Mouse (Mus musculus) limb, embryonic 15.5 days (tissue): ENCODE data around the gene Csk. TPM values are rescaled to one million over a fixed set of nuclear protein-coding genes. Genes with fewer than 3 reads are reported as not detected.

ENCODE experiments used
- ATAC-seq: fragments of 200-750 bp; cut with Nextera tagmentation; 2 replicates; pipeline ENCODE4 v1.8.0; 2017; ENCODE audit warnings: low read depth, moderate TSS enrichment; ENCODE audit not compliant: insufficient number of reproducible peaks, low FRiP score, low TSS enrichment
- H3K27ac ChIP-seq: fragments of 300-500 bp; sonication (generic); 2 replicates; pipeline ENCODE4 v1.5.1; 2015; ENCODE audit warnings: moderate library complexity, mild to moderate bottlenecking, inconsistent platforms
- H3K27me3 ChIP-seq: fragments of 300-500 bp; sonication (generic); 2 replicates; pipeline ENCODE4 v1.6.1; 2015; ENCODE audit warnings: inconsistent platforms
- H3K36me3 ChIP-seq: fragments of 300-500 bp; sonication (generic); 2 replicates; pipeline ENCODE4 v1.6.1; 2015; ENCODE audit warnings: inconsistent platforms
- H3K4me1 ChIP-seq: fragments of 300-500 bp; sonication (generic); 2 replicates; pipeline ENCODE4 v1.6.1; 2015; ENCODE audit warnings: inconsistent platforms
- H3K4me2 ChIP-seq: fragments of 300-500 bp; sonication (generic); 2 replicates; pipeline ENCODE4 v1.6.1; 2015; ENCODE audit warnings: mild to moderate bottlenecking, inconsistent platforms
- H3K4me3 ChIP-seq: fragments of 300-500 bp; sonication (generic); 2 replicates; pipeline ENCODE4 v1.5.1; 2015; ENCODE audit warnings: mild to moderate bottlenecking, inconsistent platforms
- H3K9ac ChIP-seq: fragments of 300-500 bp; sonication (generic); 2 replicates; pipeline ENCODE4 v1.6.1; 2015; ENCODE audit warnings: inconsistent platforms
- H3K9me3 ChIP-seq: fragments of 300-500 bp; sonication (generic); 2 replicates; pipeline ENCODE4 v1.6.1; 2016; ENCODE audit warnings: inconsistent platforms
- WGBS: fragments of 180-500 bp; shearing (Covaris S2); methylation state at CpG from one replicate; pipeline ENCODE4 v1.1.7; 2015; 5-methylcytosine and 5-hydroxymethylcytosine counted together
- polyA plus RNA-seq: library from polyadenylated mRNA; unstranded; fragments of >200 nt; fragmentation: Nextera tagmentation; extraction: Ambion mirVana; gene quantifications from 2 replicates; pipeline ENCODE4 v1.2.1, GENCODE M21; 2015

The Csk gene
- polyA plus RNA-seq, 1 experiment from 2014 or later, result 29.0 TPM

DNA sequence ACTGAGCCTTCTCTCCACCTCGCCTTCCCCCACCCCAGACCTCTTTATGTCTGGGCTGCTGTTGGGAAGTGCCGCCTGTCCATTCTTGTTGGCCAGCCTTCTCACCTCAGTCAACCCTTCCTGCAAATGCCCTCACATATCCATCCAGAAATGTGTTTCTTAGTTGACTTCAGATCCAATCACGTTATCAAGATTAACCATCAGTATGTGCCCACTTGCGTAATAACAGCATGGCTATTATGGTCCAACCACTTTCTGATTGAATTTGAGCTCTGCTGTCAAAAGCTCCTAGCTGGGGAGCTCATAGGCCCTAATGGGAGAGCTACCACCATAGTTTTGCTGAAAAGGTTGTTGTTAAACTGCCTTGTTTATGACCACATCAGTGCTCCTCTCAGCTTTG, 17.6 kb upstream of the Csk start:
- no peaks in the 10 kb centered on the region for H3K9me3 ChIP-seq
- no peaks in the 10 kb centered on the region for H3K36me3 ChIP-seq
- H3K9ac ChIP-seq, result no peak overlapping the region
- no peak overlapping the region for H3K4me2 ChIP-seq
- no peaks in the 10 kb centered on the region for H3K4me1 ChIP-seq
- no peak overlapping the region for H3K27ac ChIP-seq
- no peak for ATAC-seq
- H3K4me3 ChIP-seq, result no peak overlapping the region
- WGBS, result 87% methylated on average over 4 of the region's 4 CpGs
- H3K27me3 ChIP-seq, result peaks cover 4% of the 10 kb centered on the region; the same call in 1 of the 2 replicates

DNA sequence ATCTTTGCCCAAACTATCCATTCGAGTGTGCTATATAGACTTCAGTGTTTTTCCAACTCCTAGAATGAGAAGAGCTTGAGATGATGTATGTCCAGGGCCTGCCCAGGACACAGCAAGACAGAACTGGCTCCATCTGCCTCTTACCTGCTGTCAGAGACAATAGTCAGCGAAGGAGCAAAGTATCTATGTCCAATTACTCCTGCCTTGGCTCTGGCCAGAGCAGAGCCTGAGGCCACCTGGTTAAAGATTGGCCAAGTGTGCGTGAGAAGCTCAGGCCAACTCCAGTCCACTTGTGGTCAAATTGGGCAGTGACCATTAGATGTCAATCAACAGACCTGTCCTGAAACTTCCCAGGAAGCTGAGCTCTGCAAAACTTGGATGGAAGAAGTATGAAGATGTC, 16.1 kb upstream of the Csk start:
- ATAC-seq, result no peak
- Histone ChIP-seq H3K4me1 (no peaks in the 10 kb centered on the region), H3K27ac (no peak overlapping the region), H3K4me2 (no peak overlapping the region), H3K4me3 (no peak overlapping the region), H3K27me3 (peaks cover 4% of the 10 kb centered on the region; the same call in 1 of the 2 replicates), H3K9ac (no peak overlapping the region), H3K9me3 (no peaks in the 10 kb centered on the region), H3K36me3 (no peaks in the 10 kb centered on the region)
- WGBS, result 83% methylated on average over 3 of the region's 3 CpGs

DNA sequence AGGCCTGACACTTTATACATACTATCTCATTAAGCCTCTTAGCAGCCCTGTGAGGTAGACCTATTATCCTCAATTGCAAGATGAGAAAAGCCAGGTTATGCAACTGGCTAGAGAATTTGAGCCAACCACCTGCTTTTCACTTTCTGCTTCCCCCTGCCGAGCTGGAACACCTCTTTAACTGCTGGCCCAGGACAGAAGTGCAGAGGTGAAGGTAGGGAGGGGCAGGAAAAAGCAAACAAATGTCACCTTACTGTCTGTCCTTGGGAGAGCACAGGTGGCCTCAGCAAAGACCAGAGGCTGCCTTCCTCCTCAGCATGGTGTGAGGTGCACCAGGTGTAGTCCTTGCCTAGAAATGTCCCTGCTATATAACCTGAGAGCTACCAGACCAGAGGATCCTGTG, 14.8 kb upstream of the Csk start:
- Histone ChIP-seq H3K36me3 (no peaks in the 10 kb centered on the region), H3K27me3 (peaks cover 4% of the 10 kb centered on the region; the same call in 1 of the 2 replicates), H3K4me2 (no peak overlapping the region), H3K4me3 (no peak overlapping the region), H3K9ac (no peak overlapping the region), H3K4me1 (no peaks in the 10 kb centered on the region), H3K9me3 (no peaks in the 10 kb centered on the region), H3K27ac (no peak overlapping the region)
- ATAC-seq, result no peak
- 15% methylated on average over 1 of the region's 1 CpGs for WGBS

DNA sequence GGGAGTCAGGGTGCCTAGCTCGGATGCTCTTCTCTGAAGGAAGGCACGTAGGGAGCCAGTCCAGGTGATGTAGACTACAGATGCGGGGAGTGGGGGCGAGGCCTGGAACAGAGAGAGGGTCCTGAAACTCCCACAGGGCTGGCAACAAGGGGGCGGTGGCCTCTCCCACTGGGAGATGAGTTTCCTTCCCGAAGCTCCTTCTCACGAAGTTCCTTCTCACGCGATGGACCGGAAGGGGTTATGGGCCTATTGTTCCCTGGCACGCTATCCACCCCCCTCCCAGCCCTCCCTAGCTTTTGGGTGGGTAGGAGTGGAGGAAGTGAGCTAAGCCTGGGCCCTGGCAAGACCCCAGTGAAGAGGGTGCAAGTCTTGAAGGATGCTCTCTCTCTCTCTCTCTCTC, 14.4 kb upstream of the Csk start:
- no peak overlapping the region for H3K9ac ChIP-seq
- H3K4me2 ChIP-seq, result no peak overlapping the region
- H3K9me3 ChIP-seq, result no peaks in the 10 kb centered on the region
- H3K27ac ChIP-seq, result no peak overlapping the region
- WGBS, result 64% methylated on average over 11 of the region's 11 CpGs
- no peaks in the 10 kb centered on the region for H3K4me1 ChIP-seq
- peaks cover 4% of the 10 kb centered on the region; the same call in 1 of the 2 replicates for H3K27me3 ChIP-seq
- no peak for ATAC-seq
- H3K36me3 ChIP-seq, result no peaks in the 10 kb centered on the region
- H3K4me3 ChIP-seq, result no peak overlapping the region

DNA sequence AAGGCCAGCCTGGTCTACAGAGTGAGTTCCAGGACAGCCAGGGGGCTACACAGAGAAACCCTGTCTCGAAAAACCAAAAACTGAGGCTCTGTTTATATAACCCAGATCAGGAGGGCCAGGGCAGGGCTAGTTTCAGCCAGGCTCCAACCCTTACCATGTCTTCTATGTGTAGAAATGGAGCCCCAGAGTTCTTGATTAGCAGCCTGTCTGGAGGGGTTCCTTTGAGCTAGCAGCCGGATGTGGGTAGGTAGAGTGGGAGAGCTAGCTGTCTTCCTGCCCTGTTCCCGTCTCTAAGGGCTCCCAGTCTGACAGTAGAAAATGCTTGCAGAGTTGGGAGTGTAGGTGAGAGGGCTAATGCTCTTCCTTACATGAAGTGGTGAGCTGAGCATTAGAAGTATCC, 13.7 kb upstream of the Csk start:
- Histone ChIP-seq H3K27ac (no peak overlapping the region), H3K9me3 (no peaks in the 10 kb centered on the region), H3K4me2 (no peak overlapping the region), H3K36me3 (no peaks in the 10 kb centered on the region), H3K4me3 (no peak overlapping the region), H3K4me1 (no peaks in the 10 kb centered on the region), H3K9ac (no peak overlapping the region), H3K27me3 (peaks cover 4% of the 10 kb centered on the region; the same call in 1 of the 2 replicates)
- no peak for ATAC-seq
- 71% methylated on average over 3 of the region's 3 CpGs for WGBS

DNA sequence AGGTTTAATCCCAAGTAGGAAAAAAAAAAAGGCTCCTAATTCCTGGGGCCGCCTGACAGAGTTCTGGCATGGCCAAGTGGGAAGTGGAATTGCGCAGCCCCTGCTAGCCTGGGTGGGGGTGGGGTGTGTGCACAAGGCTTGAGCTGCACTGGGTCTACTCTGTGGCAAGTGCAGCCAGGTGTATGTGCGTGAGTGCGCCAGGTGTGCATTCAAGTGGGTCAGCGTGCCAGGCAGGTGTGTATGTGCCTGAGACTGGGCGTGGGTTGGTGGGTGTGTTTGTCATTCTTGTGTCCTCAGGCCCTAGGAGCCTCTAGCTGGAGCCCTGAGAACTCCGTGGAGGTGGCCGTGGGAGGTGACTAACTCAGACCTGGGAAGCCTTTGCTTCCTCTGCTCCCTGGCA, 13.1 kb upstream of the Csk start:
- Histone ChIP-seq H3K9me3 (no peaks in the 10 kb centered on the region), H3K4me3 (no peak overlapping the region), H3K36me3 (no peaks in the 10 kb centered on the region), H3K4me1 (no peaks in the 10 kb centered on the region), H3K4me2 (no peak overlapping the region), H3K9ac (no peak overlapping the region), H3K27me3 (peaks cover 4% of the 10 kb centered on the region; the same call in 1 of the 2 replicates), H3K27ac (no peak overlapping the region)
- 82% methylated on average over 8 of the region's 8 CpGs for whole genome bisulfite sequencing
- ATAC-seq, result no peak

DNA sequence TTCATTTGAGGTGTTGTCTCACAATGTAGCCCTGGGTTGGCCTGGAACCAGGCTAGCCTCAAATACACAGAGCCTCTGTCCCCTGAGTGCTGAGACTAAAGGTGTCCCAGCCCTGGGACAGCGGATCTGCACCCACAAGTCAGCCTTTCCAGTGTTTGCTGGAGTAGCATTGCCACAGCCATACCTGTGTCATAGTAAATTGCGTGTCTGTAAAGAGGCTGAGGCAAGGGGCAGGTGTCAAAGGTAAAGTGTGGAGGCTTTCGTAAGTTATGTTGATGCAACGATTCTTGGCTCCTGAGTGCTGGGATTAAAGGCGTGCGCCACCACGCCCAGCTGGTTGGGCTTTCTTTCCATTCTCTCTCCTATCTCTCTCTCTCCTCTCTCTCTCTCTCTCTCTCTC, 11.2 kb upstream of the Csk start:
- no peak for ATAC-seq
- Histone ChIP-seq H3K4me1 (no peaks in the 10 kb centered on the region), H3K27me3 (peaks cover 4% of the 10 kb centered on the region; the same call in 1 of the 2 replicates), H3K9ac (no peak overlapping the region), H3K4me3 (no peak overlapping the region), H3K9me3 (no peaks in the 10 kb centered on the region), H3K36me3 (no peaks in the 10 kb centered on the region), H3K4me2 (no peak overlapping the region), H3K27ac (no peak overlapping the region)
- 51% methylated on average over 7 of the region's 7 CpGs for WGBS

DNA sequence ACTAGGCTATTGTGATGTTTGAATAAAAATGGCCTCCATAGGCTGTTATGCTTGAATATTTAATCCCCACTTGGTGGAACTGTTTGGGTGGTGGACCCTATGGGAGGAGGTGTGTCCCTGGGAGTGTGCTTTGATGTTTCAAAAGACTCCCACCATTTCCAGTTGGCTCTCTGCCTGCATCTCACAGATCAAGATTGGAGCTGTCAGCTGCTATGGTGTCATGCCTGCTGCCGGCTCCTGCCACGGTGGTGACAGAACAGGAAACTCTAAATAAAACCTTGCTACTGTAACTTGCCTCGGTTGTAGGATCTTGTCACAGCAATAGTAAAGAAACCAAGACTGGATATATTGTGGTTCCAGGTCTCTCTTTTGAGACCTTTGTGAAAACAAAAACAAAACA, 8.1 kb upstream of the Csk start:
- no peak for ATAC-seq
- 70% methylated on average over 3 of the region's 3 CpGs for WGBS
- H3K4me2 ChIP-seq, result no peak overlapping the region

DNA sequence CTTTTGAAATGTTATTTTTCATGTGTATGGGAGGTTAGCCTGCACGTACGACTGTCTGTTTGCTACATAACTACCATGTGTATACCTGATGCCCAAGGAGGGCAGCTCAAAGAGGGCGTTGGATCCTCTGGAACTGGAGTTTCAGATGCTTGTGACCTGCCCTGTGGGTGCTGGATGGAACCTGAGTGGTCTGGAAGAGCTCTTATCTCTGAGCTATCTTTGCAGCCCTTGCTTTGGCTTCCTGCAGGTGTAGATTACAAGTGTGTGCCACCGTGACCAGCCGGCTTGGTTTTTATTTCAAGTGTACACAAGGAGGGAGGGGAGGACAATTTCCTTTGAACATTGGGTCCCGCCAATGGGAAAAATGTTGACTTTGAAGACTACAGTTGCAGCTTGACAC, 7.1 kb upstream of the Csk start:
- H3K4me2 ChIP-seq, result no peak overlapping the region
- no peak overlapping the region for H3K4me3 ChIP-seq
- H3K9ac ChIP-seq, result no peak overlapping the region
- peaks cover 5% of the 10 kb centered on the region; the same call in 1 of the 2 replicates for H3K4me1 ChIP-seq
- WGBS, result 73% methylated on average over 6 of the region's 6 CpGs
- no peaks in the 10 kb centered on the region for H3K9me3 ChIP-seq
- no peak overlapping the region for H3K27ac ChIP-seq
- no peak for ATAC-seq
- H3K36me3 ChIP-seq, result no peaks in the 10 kb centered on the region
- no peaks in the 10 kb centered on the region for H3K27me3 ChIP-seq

More for the DNA sequence above, 8.1 kb upstream of the Csk start:
- no peak overlapping the region for H3K27ac ChIP-seq
- H3K4me3 ChIP-seq, result no peak overlapping the region
- H3K9me3 ChIP-seq, result no peaks in the 10 kb centered on the region
- H3K36me3 ChIP-seq, result no peaks in the 10 kb centered on the region
- no peaks in the 10 kb centered on the region for H3K27me3 ChIP-seq
- no peak overlapping the region for H3K9ac ChIP-seq
- no peaks in the 10 kb centered on the region for H3K4me1 ChIP-seq

DNA sequence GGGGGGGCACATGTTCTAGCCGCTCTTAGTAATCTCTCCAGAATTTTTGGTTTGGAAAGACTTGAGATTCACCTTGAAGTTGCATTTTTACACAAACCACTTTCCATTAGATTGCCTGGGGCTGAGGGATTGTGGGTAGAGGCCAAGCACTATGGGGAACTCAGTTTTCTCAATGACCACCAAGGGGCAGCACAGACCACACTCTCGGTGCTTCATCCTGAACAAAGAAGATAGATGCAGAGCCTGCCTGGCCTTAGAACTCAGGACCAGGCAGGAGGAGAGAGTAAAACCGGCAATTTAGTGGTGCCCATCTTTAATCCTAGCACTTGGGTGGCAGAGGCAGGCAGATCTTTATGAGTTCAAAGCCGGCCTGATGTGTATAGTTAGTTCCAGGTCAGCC, 6.3 kb upstream of the Csk start:
- no peak overlapping the region for H3K4me2 ChIP-seq
- 19% methylated on average over 4 of the region's 4 CpGs for WGBS
- H3K9ac ChIP-seq, result no peak overlapping the region
- peaks cover 5% of the 10 kb centered on the region; the same call in 1 of the 2 replicates for H3K4me1 ChIP-seq
- H3K27me3 ChIP-seq, result peaks cover under 1% of the 10 kb centered on the region; the same call in 1 of the 2 replicates
- H3K27ac ChIP-seq, result no peak overlapping the region
- H3K9me3 ChIP-seq, result no peaks in the 10 kb centered on the region
- H3K36me3 ChIP-seq, result no peaks in the 10 kb centered on the region
- ATAC-seq, result no peak
- no peak overlapping the region for H3K4me3 ChIP-seq

DNA sequence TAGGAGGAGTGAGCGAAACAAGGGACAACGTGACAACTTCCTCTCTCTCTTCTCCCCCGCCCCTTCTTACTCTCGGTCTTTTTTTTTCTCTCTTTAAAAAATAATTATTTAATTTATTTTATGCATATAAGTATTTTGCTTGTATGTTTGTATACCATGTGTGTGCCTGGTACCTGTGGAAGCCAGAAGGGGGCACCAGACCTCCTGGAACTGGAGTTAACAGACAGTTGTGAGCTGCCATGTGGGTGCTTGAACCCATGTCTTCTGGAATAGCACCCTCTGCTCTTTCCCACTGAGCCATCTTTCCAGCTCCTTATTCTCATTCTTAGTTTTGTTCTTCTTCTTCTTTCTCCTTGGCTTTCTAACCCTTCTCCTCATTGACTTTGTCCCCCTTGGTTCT, 5.5 kb upstream of the Csk start:
- Histone ChIP-seq H3K9ac (no peak overlapping the region), H3K4me3 (no peak overlapping the region), H3K9me3 (no peaks in the 10 kb centered on the region), H3K4me2 (no peak overlapping the region), H3K4me1 (peaks cover 5% of the 10 kb centered on the region; the same call in 1 of the 2 replicates), H3K36me3 (no peaks in the 10 kb centered on the region), H3K27ac (no peak overlapping the region), H3K27me3 (peaks cover 8% of the 10 kb centered on the region; the same call in 1 of the 2 replicates)
- no peak for ATAC-seq
- 80% methylated on average over 4 of the region's 4 CpGs for WGBS

DNA sequence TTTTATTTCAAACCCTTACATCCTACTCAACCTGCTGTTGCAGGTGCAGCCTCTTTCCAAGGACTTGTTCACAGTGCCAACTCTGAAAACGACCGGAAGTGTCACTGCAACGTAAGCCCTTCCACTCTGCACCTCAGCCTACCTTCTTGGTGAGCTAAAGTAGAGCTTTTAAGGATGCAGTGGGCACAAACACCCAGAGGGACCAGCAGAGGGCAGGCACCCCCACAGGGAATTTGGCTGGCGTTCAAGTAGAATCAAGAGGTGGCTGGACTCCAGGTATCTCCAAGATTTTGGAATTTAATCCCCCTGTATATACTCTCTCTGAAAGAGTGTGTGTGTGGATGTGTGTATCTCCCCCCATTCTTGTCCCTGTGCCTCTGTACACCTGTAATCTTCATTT, 4.4 kb upstream of the Csk start:
- no peak overlapping the region for H3K27ac ChIP-seq
- no peaks in the 10 kb centered on the region for H3K36me3 ChIP-seq
- no peaks in the 10 kb centered on the region for H3K9me3 ChIP-seq
- H3K4me1 ChIP-seq, result peaks cover 6% of the 10 kb centered on the region; the same call in 1 of the 2 replicates
- no peak overlapping the region for H3K4me2 ChIP-seq
- ATAC-seq, result no peak
- H3K4me3 ChIP-seq, result no peak overlapping the region
- no peak overlapping the region for H3K9ac ChIP-seq
- H3K27me3 ChIP-seq, result peaks cover 15% of the 10 kb centered on the region; the same call in 1 of the 2 replicates
- WGBS, result 46% methylated on average over 4 of the region's 4 CpGs
